Mouse (Mus musculus) macrophage (primary cell): ENCODE measurements around the gene Galc. TPM values are rescaled to one million over a fixed set of nuclear protein-coding genes. Genes with fewer than 3 reads are reported as not detected.
"Not testable (repeated sequence)": the region's sequence is repeated elsewhere in the genome, so short reads cannot be mapped to it uniquely, and the experiment has no call there.

Experiments used
- H3K27ac ChIP-seq: fragments of 350-480 bp; formaldehyde crosslinking; 2 replicates; pipeline ENCODE4 v1.9.0; 2021
- H3K36me3 ChIP-seq: fragments of 350-480 bp; formaldehyde crosslinking; 2 replicates; pipeline ENCODE4 v1.9.0; 2021; ENCODE audit errors: inconsistent target
- H3K4me3 ChIP-seq: fragments of 350-480 bp; formaldehyde crosslinking; 2 replicates; pipeline ENCODE4 v1.9.0; 2021; ENCODE audit errors: inconsistent target
- H3K79me2 ChIP-seq: fragments of 350-480 bp; formaldehyde crosslinking; 2 replicates; pipeline ENCODE4 v1.9.0; 2021; ENCODE audit errors: inconsistent target
- whole genome bisulfite sequencing: methylation state at CpG from one replicate; pipeline ENCODE4 v1.1.7; 2026; ENCODE audit warnings: inconsistent platforms; ENCODE audit not compliant: missing documents; 5-methylcytosine and 5-hydroxymethylcytosine counted together
- polyA plus RNA-seq: library from polyadenylated mRNA; stranded (reverse); fragments of 250-400 nt; gene quantifications from 3 replicates; pipeline ENCODE4 v1.2.4, GENCODE M21; 2018; ENCODE audit warnings: inconsistent platforms

The Galc gene
- polyA plus RNA-seq, 1 experiment from 2014 or later = 133 TPM

DNA sequence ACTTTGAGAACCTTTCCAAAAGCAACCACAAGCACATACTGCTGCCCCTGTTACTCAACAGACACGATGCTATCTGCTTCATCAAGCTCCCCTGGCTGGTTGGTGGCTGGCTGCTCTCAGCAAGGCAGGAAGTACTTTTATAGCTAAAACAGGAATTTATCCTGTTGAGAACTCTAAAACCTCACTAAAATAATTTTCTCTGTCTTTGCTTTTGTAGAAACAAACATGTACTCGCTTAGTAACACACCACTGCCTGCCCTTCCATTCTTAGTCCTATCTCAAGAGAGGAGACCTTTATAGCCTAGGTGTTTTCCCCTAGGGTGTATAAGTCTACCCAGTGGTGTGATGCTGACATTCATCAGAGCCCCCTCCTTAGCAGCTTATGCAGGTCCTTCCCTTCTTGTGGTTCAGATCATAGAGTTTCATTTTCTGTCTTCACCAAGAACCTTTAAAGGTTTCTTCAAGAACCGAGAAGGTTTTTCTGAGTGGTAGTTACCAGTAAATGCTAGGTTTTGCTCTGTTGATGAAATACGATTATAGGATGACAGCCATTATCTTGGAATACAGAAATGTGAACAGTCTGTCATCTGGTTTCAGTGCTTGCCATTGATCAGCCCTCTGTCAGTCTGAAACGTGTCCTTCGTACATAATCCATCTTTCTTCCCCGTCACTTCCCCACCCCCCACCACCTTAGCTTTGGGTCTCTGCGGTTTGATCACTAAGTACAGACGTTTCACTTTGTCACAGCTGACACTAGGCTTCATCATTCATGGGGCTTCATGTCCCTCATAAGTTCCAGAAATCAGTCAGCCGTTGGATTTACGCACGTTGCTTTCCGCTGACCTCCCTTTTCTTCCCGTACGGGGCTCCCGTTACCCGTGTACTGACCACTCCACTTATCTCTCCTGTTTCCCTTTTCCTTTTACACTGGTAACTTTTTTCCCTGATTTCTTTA is 10.8 kb upstream of the Galc start:
- under 1% methylated on average over 17 of the region's 17 CpGs for WGBS
- peak overlapping the region; percentile 53 for H3K4me3 ChIP-seq
- peaks cover 65% of the 10 kb centered on the region for H3K79me2 ChIP-seq
- H3K27ac ChIP-seq = peak overlapping the region; percentile 70
- peaks cover 9% of the 10 kb centered on the region for H3K36me3 ChIP-seq

DNA sequence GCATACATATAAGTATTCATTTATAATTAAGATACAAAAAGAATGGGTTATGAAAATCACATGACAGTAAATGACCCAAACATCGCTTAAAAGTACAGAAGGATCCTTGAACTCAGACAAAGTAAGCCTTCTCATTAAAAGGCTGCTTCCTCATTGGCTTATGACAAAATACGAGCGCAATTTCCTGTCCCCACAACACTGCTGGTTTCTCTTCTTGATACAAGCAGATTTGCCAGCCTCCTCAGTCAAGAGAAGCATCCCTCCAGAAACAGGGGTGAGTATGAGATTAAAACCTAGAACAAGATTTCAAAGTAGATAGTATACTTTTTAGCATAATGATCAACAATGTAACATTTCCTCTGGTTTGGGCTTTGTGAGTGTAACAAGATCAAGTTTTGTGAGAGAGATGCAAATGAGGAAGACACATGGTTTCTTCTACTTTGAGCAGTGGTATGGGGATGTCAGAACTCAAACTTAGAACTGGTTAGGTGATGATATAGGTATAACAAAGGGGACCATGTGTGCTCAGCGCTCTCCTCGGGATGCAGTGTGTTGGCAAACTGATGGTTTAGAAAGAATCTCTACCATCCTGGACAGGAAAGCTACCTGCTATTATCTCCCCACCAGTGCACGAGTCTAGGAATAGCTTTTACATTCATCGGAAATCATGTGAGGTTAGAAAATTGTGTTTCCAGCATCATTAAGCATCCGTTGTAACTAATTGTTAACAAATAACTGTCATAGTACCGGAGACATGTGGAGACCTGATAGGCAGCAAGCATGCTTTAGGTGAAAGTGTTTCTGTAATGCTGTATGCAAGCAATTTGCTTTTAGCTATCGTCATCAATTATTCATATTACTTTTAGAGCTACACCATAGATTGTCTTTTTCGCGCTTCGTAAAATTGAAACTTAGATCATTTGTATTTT is 9.4 kb upstream of the Galc start, which contains the start of gene Gpr65:
Gene Gpr65, plus strand, starts transcription at position 195 of the 929 bp plus-strand sequence.
- Histone ChIP-seq H3K36me3 (no peaks in the 10 kb centered on the region), H3K27ac (peak within 1 kb of the TSS; percentile 70), H3K79me2 (peaks cover 52% of the 10 kb centered on the region), H3K4me3 (peak within 1 kb of the TSS; percentile 53)
- 21% methylated on average over 13 of the region's 13 CpGs for WGBS

DNA sequence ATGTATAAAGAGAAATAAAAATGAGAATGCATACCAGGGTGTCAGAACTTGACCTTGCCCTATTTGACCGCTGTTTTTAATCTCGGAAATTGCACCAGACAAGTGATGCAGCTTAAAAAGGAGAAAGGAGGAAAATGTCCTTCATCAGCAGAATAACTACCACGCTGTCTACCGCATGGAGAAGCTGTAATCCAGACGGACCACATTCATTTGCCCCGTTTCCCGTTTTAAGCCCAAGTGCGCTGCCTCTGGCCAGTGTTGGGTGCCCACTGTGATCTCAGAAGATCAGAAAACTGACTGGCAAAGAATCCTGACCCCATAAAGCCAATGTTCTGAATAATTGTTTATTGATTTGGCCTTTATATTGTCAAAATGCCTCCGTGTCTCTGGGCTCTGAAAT is 6.4 kb upstream of the Galc start:
- H3K79me2 ChIP-seq = peaks cover 22% of the 10 kb centered on the region
- H3K36me3 ChIP-seq = no peaks in the 10 kb centered on the region
- peak overlapping the region; percentile 86 for H3K27ac ChIP-seq
- WGBS = 47% methylated on average over 9 of the region's 9 CpGs
- no peak overlapping the region for H3K4me3 ChIP-seq

DNA sequence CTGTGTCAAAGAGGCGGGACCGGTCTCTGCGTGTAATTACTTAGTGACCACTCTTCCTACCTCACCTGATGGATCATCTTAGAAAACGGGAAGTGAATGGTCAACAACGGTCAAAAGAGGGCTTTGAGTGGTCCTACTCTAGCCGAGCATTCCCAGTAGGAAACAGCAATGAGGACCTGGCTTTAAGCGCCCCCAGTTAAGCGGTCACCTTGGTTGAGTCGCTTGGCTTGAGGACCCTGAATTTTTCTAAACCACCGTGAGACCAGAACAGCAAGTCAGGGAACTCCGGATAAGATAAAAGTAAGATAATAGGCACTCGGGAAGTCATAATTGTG is 226 bp upstream of the Galc start:
- peaks cover 42% of the 10 kb centered on the region for H3K79me2 ChIP-seq
- 0 out of 2 replicates have a peak, but pooled peaks cover 7% of the 10 kb centered on the region for H3K36me3 ChIP-seq
- 0% methylated on average over 12 of the region's 12 CpGs for WGBS
- H3K27ac ChIP-seq = peak overlapping the region; percentile 71
- H3K4me3 ChIP-seq = peak overlapping the region; percentile 69

DNA sequence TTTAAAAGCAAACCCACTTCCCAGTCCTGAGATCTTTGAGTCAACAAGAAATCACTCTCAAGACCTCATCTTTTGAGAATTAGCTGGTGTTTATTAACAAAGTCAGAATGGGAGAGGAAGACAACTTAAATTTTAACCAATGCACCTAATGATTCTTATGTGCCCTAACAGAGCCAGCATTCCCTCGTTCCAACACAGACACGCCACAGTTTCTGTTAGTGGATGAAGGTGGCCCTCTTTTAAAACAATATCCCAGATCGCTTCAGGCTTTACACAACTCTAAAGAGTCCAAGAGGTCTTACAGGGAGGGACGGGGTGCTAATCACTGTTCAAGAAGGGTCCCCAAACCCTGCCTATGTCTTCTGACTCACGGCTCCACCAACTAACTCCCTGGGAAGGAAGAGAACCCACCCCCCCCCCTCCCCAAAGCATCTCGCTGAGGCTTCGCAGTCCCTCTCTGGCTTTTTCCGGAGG is 851 bp downstream of the Galc start:
- H3K79me2 ChIP-seq = peaks cover 53% of the 10 kb centered on the region
- H3K4me3 ChIP-seq = peak overlapping the region; percentile 69
- 6% methylated on average over 5 of the region's 8 CpGs for WGBS
- H3K27ac ChIP-seq = peak overlapping the region; percentile 71
- H3K36me3 ChIP-seq = peaks cover 13% of the 10 kb centered on the region; the same call in 1 of the 2 replicates

DNA sequence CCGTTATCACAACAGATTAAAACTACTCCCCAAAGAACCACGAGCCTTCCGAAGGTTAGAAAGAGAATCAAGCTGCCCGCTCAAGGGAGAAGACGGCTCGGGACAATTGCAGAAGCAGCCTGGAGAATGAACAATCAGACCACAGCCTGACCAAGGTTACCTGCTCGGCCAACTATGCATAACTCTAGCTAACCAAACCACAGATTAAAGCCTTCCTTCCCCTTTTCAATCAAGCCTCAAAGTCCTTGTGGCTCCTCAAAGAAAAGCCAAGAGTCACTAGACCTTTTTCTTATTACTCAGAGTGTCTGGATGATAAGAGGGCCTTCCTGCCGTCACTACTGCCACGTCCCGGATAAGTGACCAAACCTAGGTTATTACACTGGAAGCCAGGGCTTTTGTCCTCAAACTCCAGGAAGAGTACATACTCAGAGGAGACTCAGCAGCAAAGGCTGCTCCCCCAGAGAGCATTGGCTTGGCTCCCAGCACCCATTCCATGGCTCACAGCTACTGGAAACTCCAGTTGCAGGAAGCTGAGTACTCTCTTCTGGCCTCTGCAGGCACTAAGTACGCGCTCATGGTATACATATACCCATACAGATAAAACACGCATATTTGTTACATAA is 3.8 kb downstream of the Galc start:
- Histone ChIP-seq H3K27ac (no peak overlapping the region), H3K79me2 (peaks cover 75% of the 10 kb centered on the region), H3K4me3 (no peak overlapping the region), H3K36me3 (peaks cover 23% of the 10 kb centered on the region; the same call in 1 of the 2 replicates)
- 31% methylated on average over 13 of the region's 13 CpGs for WGBS

DNA sequence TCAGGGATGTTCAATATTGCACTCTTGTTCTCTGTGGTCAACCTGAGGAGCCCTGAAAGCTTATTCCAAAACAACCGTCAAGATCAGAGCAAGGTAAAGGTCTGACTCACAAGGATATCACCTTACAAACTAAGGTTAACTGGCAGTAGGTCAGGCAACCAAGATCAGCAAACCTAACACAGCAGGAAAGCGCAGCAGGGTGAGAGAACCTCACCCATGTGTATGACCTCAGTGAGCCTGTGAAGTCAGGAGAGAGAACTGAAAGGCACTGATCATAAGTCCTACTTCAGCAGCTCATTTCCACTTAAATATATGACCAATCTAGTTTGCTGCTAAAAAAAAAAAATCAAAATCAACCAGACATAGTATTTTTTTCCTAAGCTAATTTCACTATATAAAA is 6.8 kb downstream of the Galc start:
- no peak overlapping the region for H3K4me3 ChIP-seq
- WGBS = 100% methylated on average over 2 of the region's 2 CpGs
- no peak overlapping the region for H3K27ac ChIP-seq
- peaks cover 62% of the 10 kb centered on the region; the same call in 1 of the 2 replicates for H3K79me2 ChIP-seq
- H3K36me3 ChIP-seq = peaks cover 23% of the 10 kb centered on the region; the same call in 1 of the 2 replicates

DNA sequence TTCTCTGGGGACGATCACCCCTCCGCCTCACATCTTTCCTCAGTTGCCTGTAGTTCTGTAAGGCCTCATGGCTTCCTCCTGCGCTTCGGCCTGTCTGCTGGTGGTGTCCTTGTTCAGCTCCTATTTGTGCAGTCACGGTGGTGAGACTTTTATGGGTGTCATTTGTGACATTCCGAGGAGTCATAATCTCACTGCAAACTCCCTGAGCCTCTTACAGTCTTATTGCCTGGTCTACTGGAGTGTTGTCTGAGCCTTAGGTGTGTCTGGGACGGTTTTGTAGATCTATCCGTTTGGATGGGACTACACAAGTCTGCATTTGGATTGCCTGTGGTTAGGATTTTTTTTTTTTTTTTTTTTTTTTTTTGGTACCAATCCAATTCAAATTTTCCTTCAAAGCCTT is 8.9 kb downstream of the Galc start:
- Histone ChIP-seq H3K4me3 (no peak overlapping the region), H3K79me2 (peaks cover 53% of the 10 kb centered on the region; the same call in 1 of the 2 replicates), H3K36me3 (peaks cover 26% of the 10 kb centered on the region), H3K27ac (peak overlapping the region; percentile 66)
- WGBS = 98% methylated on average over 8 of the region's 8 CpGs

DNA sequence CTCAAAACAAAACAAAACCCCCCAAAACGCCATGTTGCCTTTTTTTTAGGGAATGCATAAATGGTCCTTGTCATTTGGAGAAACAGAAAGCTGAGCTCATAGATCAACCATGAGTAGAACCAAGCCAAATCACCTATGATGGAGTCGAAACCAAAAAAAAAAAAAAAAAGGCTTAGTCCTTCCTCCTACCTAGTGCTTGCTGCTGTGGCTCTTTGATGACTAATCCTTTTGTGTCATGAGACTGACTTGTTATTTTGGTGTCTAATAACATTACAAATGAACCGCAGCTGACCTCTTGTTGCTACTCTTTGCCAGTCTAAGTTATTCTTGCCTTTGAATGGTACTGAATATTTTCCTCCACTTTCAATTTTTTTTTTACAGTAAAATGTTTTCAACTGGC is 9.6 kb downstream of the Galc start:
- Histone ChIP-seq H3K4me3 (no peak overlapping the region), H3K27ac (peak overlapping the region; percentile 66), H3K36me3 (peaks cover 32% of the 10 kb centered on the region), H3K79me2 (peaks cover 53% of the 10 kb centered on the region; the same call in 1 of the 2 replicates)
- WGBS = 53% methylated on average over 2 of the region's 3 CpGs

DNA sequence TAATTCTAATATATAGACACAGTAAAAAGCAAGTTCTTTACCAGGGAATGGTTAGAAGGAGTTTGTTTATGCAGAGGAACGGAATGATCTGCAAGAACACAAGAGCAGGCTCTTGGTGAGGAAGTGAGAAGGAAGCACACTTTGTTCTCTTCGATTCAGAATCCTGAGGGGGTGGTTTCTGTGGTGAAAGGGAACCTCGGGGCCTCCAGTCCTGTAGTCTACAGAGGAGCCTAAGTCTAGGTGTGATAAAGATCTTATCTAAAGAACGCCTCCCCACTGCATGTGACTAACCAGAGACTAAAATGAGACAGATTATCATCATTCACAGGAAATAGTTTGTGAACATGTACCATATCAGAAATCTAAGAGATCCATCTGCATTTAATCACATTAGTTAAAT is 12.4 kb downstream of the Galc start:
- H3K27ac ChIP-seq = no peak overlapping the region
- no peak overlapping the region for H3K4me3 ChIP-seq
- H3K79me2 ChIP-seq = peaks cover 52% of the 10 kb centered on the region; the same call in 1 of the 2 replicates
- H3K36me3 ChIP-seq = peaks cover 41% of the 10 kb centered on the region
- WGBS = 11% methylated on average over 4 of the region's 4 CpGs

DNA sequence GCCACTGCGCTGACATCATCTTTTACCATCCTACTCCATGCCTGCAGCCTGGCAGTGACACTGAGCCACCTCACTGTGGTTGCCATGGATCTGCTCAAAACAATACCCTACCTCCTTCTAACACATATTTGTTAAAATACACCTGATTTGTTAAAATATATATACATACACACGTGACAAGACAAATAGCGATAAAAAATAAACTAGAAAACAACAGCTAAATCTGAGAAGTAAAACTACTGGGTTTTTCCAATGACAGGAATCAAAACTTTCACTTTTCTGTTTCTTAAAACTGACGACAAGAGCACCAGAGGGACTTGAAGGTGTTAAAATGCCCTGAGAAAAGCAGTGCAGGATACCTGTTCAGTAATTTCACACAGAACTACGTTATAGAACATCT is 14.4 kb downstream of the Galc start:
- WGBS = 96% methylated on average over 5 of the region's 5 CpGs
- Histone ChIP-seq H3K4me3 (no peak overlapping the region), H3K79me2 (peaks cover 65% of the 10 kb centered on the region; the same call in 1 of the 2 replicates), H3K36me3 (peaks cover 47% of the 10 kb centered on the region), H3K27ac (no peak overlapping the region)

DNA sequence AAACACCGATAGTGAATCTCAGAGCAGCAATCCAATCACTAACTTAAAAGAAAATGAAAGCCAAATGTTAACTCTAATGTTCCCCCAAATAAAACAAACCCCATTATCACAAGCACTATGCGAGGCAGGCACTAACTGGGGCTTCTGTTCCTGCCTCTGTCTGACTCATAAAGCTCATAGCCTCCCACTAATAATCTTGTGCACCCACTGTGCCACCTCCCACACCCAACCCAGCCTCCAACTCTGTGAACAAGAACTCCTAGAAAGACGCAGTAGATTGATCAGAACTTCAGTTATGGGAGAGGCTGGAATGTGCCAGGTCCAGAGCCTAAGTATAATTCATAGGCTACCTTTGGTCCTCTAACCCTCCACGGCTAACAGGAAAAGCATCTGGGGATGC is 15.1 kb downstream of the Galc start:
- peaks cover 47% of the 10 kb centered on the region for H3K36me3 ChIP-seq
- no peak overlapping the region for H3K4me3 ChIP-seq
- no peak overlapping the region for H3K27ac ChIP-seq
- H3K79me2 ChIP-seq = peaks cover 68% of the 10 kb centered on the region; the same call in 1 of the 2 replicates
- WGBS = 86% methylated on average over 4 of the region's 4 CpGs

DNA sequence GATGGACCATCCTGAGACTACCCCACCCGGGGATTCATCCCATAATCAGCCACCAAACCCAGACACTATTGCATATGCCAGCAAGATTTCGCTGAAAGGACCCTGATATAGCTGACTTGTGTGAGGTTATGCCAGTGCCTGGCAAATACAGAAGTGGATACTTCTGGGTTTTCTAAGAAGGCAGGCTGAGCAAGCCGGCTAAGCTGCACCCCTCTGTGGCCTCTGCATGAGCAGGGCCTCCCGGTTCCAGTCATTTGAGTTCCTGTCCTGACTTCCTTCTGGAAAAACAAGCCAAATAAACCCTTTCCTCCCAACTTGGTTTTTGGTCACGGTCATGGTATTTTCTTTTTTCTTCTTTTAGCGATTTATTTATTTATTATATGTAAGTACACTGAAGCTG is 20.8 kb downstream of the Galc start:
- Histone ChIP-seq H3K36me3 (peaks cover 46% of the 10 kb centered on the region), H3K27ac (peak overlapping the region; percentile 28), H3K79me2 (peaks cover 64% of the 10 kb centered on the region; the same call in 1 of the 2 replicates)
- H3K4me3 ChIP-seq = not testable (repeated sequence)
- 38% methylated on average over 6 of the region's 6 CpGs for WGBS

DNA sequence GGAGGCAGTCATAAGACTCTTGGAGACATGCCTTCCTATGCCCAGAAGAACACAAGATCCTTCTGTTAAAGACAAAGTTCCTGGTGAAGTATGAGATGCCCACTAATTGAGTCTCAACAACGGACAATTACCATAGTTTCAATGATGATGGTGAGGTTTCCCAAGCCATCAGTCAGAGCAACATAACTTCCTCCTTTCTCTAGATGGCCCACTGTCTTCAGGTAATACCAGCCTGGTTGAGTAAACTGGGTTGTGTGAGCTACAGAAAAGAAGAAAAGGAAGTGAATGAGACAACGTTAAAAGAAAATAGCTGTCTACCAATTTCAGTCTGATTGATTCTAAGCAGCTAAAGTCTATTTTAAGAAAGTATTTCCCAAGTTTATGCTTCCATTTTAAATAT is 32.2 kb downstream of the Galc start:
- Histone ChIP-seq H3K27ac (no peak overlapping the region), H3K79me2 (no peaks in the 10 kb centered on the region), H3K36me3 (peaks cover 41% of the 10 kb centered on the region), H3K4me3 (no peak overlapping the region)
- 40% methylated on average over 2 of the region's 2 CpGs for WGBS
